Mouse (Mus musculus) megakaryocyte, adult 5-6 weeks (primary cell): ENCODE measurements around the gene Sft2d2. TPM values are rescaled to one million over a fixed set of nuclear protein-coding genes. Genes with fewer than 3 reads are reported as not detected.

ENCODE experiments used
- ATAC-seq: 2 replicates; pipeline ENCODE4 v1.8.0; 2016; ENCODE audit warnings: mild to moderate bottlenecking, inconsistent platforms; ENCODE audit not compliant: poor library complexity, severe bottlenecking
- total RNA-seq, 2 experiments: library from RNA; stranded (forward) in 1 of 2; stranded (reverse) in 1 of 2; fragments of 153-499, 151-499 nt in 1 of 2; fragments of 221-1000, 200-1000 nt in 1 of 2; gene quantifications; 2 replicates each; pipeline versions ENCODE4 v1.2.3 to v1.2.4; 2015 to 2017

Gene Sft2d2
- total RNA-seq, 2 experiments from 2014 or later = 36.7 to 43.9 TPM

DNA sequence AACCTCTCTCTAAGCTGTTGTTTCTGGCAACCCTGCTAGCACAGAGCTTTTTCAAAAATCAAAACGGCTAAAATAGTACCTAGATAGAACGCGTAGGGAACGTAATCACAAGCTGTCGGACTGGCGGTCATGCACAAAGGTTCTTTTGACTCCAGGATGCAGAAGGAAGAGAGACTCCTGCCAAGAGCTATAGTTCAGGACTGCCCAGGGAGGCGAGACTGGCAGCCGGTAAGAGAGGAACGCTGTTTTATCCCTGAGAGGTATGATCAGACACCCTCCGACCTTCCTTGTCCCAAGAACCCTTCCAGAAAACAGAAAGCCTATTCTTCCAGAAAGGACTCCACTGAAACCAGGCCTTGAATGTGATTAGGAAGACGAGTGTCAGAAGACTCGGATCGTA, 2.6 kb downstream of the Sft2d2 start:
- ATAC-seq = no peak

DNA sequence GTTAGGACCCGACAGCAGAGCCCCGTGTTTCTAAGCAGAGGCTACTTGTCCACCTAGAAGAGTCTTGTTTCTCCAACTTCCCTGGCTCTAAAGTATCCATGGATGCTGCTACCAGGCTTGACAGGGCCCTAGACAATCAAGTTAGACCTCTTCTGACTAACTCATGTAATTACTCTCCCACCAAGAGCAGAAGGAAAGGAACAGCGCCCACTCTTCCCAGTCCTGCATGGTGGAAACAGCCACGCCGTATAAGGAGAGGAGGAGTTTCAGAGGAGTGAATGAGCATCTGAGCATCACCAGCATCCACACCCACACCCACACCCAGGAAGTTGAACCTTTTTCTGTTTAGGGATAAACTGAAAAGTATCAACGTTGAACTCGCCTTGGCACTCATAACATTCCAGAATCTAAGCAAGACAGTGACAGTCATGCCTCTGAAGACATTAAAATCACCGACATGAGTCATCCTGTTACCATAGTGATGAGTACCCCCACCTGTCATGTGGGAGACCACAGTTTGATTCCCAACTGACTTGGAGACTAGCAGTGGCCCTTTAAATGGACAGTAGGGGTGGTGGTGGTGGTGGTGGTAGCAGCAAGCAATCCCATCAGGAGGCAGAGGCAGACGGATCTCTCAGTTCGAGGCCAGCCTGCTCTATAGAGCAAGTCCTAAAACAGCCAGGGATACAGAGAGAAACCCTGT, 3.5 kb downstream of the Sft2d2 start:
- no peak for ATAC-seq

DNA sequence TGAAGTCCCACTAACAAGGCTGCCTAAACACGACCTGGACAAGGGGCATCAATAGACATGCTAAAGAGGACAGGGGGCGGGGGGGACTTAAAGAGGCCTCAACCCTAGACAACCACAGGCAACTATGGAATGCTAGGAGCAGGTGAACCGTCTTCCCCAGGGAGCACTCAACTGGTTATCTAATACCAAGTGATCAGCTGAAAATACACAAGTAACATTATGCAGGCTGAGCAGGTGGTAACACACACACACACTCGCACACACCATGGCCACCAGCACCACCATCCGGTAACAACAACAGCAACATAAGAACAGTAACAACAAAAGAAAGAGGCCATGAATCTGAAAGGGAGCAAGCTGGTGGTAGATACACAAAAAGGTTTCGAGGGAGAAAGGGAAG, 4.2 kb downstream of the Sft2d2 start:
- no peak for ATAC-seq

DNA sequence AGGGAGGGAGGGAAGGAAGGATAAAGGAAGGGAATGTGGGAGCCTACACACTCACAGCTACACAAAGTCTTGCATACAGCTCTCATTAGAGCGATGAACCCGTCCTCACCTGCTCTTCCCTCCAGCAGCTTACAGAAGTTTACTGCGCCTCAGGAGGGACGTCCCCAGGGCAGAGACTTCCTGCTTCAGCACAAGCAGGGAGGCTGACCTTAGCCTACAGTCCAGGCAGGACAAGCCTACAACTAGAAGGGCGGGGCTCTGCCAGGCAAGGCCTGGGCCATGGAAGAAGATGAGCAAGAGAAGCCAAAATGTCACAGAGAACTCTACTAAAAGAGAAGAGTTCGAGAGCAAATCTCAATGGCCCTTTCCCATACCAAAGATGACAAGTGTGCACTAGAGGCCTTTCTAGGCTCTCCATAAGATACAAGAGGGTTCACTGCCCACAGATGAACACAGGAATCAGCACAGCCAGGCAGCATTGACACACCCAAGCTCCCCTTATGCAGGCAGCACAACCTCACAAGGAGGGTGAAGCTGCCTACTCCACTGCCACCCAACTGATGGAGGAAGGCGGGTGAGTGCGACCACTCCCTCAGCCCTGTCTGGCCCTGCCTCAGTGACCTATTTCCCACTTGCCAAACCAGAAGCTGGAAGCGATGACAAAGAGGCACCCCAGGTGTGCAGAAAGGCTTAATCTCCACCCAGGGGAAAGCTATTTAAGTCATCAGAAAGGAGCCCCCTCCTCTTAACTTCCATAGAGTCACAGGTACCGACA, 5.2 kb downstream of the Sft2d2 start:
- ATAC-seq = peak; percentile 56

DNA sequence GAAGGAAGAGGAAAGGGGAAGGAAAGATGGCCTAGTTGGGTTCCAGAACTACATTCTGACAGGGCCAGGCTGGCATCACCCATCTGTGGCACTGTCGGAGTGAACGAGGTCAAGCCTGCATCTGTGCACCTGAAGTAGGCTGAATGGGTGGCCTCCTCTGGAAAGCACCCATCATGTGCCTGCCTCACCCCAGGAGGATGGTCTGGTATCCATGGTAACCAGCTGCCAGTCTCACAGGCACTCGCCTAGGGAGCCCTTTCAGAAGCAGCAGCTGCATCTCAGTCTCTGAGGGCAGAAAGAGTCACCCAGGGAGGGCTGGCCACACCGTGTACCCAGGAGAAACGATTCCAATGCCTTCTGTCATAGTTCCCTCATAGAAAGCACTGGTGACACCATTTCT, 6.9 kb downstream of the Sft2d2 start:
- no peak for ATAC-seq

DNA sequence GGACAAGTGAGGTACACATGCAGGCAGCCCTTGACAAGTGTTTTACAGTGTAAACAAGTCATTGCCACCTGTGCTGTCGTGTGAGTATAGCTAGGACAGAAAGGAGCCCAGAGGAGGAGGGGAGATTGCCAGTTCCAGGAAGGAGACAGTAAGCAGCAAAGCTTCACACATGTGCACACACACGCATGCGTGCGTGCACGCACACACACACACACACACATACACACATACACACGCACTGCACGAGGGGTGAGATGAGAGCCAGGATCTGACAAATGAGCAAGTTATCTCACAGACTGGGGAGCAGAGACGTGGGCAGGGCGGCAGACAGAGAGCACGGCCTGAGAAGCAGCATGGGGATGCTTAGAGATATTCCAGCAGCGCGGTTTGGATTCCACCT, 7.7 kb downstream of the Sft2d2 start:
- ATAC-seq = no peak

DNA sequence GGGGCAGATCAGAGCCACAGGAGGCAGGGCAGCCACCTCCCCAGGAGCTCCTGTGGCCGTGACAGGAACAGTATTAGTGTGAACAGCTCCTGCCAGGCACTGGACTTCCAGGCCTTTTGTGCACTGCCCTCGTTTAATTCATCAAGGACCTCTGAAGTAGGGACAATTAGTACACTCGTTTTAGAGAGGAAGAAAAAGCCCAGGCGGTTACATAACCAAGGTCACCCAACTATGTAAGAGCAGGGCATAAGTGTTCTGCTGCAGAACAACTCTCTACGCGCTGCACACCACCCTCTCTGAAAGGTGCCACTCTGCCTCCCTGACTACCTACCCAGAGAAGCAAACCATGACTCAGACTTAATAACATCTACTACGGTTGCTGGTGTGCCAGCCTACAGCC, 9.1 kb downstream of the Sft2d2 start:
- ATAC-seq = no peak

DNA sequence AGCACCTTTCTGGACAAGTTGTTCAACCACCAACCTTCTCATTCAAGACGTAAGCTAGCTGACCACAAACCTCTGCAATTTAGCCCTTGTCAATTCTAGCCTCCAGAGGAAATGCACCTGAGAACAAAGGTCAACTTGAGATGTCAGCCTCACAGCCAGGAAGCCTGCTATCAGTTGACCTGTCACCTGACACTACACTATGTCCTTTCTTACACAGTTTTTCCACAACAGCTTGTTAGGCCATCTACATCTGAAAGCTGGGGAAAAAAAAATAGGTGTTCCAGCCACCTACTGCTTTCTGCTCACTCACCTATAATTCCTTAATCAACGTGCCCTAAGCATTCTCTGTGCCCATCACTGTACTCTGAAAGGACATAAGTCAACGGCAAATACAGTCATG, 10.1 kb downstream of the Sft2d2 start:
- ATAC-seq = no peak

DNA sequence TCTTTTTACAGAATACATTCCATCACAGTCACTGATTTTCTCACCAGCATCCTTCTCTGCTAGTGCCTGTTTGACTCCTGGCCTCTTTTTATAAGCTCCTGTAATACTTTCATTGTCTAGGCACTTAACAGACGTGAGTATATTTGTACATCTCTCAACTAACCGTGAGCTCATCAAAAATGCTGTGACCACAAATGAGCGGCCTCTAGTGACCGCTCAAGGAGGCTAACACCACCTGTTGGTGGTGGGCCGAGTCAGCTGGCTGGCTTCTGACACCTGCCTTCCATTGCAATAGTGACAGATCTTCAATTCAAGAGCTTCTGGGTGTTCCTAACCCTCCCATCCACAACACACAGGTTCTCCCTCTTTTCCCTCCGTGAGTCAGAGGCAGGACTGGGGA, 10.8 kb downstream of the Sft2d2 start:
- ATAC-seq = no peak

DNA sequence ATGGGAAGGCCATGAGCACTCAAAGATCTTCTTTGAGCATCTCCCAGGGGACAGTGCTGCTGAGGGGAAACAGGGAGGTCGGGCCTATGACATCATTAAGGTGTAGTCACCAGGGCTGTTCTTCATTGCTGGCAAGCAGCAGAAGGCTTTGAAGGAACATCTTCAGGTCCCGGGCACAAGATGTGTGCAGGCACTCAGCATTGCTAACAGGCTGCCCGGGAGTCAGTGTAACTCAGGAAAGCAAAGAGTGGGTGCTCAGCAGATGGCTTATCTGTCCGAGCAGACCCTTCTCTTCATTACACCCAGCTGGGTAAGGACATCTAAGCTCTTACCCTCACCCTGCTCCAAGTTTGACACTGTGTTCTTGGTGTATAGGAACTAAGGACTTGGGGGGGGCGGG, 14.9 kb downstream of the Sft2d2 start:
- no peak for ATAC-seq

DNA sequence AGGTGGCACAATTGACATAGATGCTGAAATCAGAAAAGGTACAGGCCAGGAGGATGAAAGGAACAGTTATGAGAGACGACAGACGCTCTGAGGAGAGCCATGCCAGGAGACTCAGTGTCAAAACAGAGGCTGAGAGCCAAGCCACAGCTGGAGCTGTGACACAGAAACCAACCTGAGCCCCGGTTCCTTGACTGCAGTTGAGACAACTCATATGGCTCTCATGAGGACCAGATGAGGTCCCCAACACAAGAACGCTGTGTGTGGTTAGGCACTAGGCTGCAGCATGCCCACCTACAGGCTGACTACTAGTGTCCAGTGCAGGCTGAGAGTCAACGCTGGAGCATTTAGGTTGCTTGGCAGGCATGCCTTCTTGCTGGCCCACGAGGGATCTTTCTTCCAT, 16.2 kb downstream of the Sft2d2 start:
- no peak for ATAC-seq

DNA sequence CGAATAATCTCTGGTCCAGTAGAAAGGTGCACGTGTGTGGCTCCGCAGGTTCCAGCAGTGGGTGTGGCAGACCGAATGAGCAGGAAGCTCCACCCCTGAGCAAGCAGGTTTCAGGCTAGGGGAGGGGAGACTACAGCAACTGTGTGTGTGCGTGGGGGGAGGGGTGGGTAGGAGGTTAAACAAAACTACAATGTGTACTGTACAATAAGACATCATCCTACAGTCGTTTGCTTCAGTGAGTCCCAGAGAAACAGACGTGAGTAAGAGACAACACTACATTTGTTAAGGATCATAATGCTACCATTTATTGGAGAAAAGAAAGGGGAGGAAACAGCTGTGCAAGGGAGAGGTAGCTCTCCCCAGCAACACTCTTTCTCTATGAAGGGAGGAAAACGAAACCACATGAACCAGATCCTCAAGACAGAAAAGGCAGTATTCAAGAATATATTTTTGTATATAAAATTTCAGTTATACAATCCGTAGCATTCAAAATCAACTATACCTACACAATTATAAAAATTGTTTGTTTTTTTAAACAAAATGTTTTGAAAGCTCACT, 20.1 kb downstream of the Sft2d2 start:
- no peak for ATAC-seq

DNA sequence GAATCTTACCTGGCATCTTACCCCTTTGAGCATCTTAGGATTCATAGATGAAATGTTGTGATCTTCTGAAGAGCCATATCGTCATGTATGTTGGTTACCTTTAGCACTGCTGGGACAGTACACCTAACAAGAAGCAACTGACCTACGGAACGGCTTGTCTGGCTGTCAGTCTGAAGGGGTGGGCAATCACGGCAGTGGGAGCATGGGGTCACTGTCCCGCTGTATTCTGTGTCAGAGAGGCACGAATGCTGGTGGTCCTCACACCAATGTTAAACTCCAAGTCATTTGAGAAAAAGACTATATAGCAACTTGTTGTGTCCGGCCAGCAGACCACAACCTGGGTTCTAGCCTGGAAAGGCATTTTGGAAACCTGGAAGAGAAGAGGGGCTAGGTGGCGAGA, 23.0 kb downstream of the Sft2d2 start:
- no peak for ATAC-seq

DNA sequence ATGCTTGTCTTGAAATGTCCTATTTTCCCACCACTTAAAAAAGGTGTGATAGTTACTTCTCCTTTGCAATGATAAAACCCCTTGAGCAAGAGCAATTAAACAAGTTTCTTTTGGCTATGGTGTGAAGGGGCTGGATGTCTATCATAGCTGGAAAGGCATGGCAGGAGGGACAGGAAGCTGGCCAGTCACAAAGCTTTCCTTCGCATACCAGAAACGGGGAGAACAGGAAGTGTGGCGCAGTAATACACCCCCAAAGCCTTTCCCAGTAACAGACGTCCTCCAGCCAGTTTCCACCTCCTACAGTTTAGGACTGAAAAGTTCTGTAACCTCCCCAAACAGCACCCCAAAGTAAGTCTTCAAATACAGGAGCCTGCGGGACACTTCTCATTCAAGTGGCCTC, 24.1 kb downstream of the Sft2d2 start:
- ATAC-seq = no peak

DNA sequence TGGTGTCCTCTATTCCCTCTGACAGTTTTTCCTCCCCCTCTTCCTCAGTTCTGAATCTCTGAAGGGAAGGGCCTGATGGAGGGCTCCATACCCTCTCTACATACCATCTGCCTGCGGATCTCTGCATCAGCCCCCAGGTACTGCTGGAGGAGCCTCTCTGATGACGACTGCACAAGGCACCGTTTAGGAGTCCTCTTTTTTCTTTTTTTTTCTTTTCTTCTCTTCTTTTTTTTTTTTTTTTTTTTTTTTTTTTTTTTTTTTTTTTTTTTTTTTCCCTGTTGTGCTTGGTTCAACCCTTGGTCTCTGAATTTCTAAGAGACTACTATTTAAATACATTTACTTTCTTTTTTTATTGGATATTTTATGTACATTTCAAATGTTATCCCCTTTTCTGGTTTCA, 24.8 kb downstream of the Sft2d2 start:
- ATAC-seq = no peak

DNA sequence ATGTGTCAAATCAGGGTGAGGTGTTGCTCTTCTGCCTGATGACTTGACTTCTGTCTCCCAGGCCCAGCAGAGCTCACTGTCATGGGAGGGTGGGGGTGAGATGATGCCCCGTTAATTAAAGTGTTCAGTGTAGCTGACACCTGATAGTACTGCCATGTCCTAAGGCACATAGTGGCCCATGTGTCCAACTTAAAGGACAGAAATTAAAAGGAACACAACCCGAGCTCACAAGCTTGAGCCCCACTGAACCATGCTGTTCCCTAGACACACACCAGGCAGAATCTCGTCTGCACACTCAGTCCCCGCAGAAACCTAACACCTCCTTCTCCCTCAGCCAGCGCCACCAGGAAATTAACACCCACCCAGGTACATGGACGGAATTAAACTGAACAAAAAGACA, 29.3 kb downstream of the Sft2d2 start:
- no peak for ATAC-seq

DNA sequence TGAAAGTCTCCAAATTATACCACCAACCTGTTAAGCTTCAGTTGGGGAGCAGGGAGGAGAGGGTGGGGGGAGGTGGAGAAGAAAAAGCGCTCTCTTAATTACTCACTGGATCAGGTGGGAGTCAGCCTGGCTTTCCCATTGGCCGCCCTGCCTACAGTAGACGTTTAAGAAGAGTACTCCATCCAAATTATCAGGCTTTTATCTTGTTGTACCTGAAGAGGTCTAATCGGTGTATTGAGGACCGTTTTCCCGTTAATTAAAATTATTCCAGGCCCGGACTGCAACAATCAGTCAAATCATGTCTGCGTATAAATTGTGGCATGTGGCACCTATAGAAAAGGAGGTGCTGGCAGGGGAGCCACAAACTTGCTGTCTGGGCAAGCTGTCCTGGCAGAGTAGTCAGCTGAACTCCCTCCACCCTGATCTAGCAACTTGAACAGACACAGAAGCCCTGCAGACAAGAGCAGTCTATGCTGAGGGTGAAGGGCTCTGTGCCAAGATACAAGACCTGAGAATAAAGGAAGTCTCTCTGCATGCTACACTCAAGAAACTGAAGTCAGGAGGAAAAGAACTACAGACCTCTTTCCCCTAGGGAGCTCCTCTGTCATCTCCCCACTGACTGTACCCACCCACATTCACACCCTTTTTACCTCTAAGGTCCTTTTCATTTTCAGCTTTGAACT, 33.4 kb downstream of the Sft2d2 start, which contains the start of gene Tbx19:
Gene Tbx19, minus strand, starts transcription at position 51 of the 683 bp plus-strand sequence.
- ATAC-seq = no peak

DNA sequence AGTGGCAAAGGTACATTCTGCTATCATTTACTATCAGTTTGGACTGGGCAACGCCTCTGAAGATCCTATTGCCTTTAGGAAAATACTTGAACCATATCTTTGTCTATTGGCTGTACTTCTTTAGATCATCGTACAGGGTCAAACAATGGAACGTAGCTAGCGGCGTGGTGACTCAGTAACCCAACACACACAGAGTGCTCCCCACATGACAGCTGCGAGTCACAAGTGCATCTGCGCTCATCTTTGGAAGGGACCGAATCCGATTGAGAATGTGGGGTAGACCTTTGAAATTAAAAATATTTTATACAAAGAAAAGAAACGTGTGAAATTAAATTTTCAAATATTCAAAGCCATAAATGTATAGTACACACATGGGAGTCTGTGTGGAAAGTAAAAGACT, 35.4 kb downstream of the Sft2d2 start:
- ATAC-seq = no peak

DNA sequence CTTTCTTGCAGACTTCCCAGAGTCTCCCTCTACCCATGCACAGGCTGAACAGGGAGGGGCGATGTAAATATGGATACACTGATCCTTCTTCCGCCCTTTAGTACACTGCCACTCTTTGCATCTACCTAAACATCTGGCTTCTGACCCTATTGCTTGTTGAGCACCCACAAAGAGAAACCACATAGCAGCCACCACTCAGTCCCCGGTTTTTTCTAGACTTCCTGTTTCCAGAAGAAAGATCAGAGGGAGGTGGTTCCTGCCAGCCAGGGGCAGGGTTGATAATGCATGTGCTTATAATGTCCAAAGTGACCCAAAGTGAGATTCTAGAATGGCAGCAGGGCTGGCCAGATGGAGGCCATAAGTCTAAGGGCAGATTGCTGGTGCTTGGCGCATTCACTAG, 40.1 kb downstream of the Sft2d2 start:
- ATAC-seq = peak; percentile 86

DNA sequence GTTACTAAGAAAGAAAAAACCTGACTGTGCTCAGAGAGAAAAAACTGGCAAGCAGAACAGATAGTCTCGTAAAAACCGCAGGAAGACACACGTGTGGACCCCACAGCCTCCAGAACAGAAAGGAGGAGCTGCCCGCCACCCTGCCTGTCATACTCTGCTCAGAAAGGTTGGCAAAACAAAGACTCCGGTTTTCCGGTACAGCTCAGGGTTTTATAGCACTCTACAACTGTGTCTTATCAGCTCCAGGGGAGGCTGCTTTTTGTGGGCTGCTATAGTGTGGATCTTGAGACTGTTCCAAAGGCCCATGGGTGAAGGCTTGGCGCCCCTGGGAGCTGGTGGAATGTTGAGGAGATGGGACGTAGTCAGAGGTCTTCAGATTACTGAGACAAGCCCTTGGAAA, 43.0 kb downstream of the Sft2d2 start:
- ATAC-seq = no peak

DNA sequence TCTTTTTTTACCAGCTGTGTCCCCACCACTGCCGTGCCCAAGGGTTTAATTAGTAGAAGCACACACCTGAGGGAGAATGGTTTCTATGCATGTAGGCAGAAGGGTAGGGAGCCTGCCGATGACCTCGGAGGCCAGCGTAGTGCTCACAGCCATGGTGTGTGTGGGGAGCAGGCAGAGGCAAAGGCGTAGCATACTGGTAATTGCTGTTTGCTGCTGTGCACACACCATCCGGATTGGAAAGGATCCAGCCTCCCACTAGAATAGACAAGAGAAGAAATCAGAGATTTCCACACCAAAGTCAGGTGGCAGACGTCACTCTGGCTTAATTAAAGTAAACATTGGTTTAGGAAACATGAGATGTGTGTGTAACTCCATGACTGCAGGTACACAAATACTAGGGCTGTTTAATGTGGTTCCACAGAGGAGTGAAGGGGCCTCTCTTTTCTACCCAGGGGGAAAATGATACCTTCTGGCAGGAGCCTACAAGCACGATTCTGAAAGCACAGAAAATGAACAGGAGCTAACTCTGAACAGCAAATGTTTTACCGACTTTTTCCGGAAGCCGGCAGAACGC, 51.8 kb downstream of the Sft2d2 start:
- no peak for ATAC-seq
